Mouse (Mus musculus): ENCODE results near the gene Rps29.
A peak's percentile ranks its signal among the peaks of the same experiment; 100 is the strongest.
"Not testable (repeated sequence)": the region's sequence is repeated elsewhere in the genome, so short reads cannot be mapped to it uniquely, and the experiment has no call there.

Gene Rps29

GRCm38 (mm10) chr12:69179371-69179770 is 20.4 kb upstream of the Rps29 start:
- DNase-seq (ENCODE audit: low read depth): no peak

GRCm38 (mm10) chr12:69177526-69177925 is 18.5 kb upstream of the Rps29 start:
- DNase-seq (ENCODE audit: low read depth): no peak

- DNase-seq (ENCODE audit: low read depth): no peak
Measured at GRCm38 (mm10) chr12:69175975-69176374, 17.0 kb upstream of the Rps29 start.

- DNase-seq (ENCODE audit: low read depth): no peak
Measured at GRCm38 (mm10) chr12:69171307-69171706, 12.3 kb upstream of the Rps29 start.

GRCm38 (mm10) chr12:69168461-69169106 is 9.6 kb upstream of the Rps29 start, which contains the start of gene Lrr1:
Gene Lrr1, plus strand, starts transcription at chr12:69168814.
- peak; percentile 89 for DNase-seq (ENCODE audit: low read depth)

- no peak for DNase-seq (ENCODE audit: low read depth)
Measured at GRCm38 (mm10) chr12:69167656-69168460, 8.9 kb upstream of the Rps29 start.

GRCm38 (mm10) chr12:69166861-69167581 is 8.0 kb upstream of the Rps29 start:
- DNase-seq (ENCODE audit: low read depth): not testable (repeated sequence)

- no peak for DNase-seq (ENCODE audit: low read depth)
Measured at GRCm38 (mm10) chr12:69164904-69165303, 5.9 kb upstream of the Rps29 start.

GRCm38 (mm10) chr12:69163586-69163985 is 4.6 kb upstream of the Rps29 start:
- DNase-seq (ENCODE audit: low read depth): not testable (repeated sequence)

GRCm38 (mm10) chr12:69160677-69161076 is 1.7 kb upstream of the Rps29 start:
- not testable (repeated sequence) for DNase-seq (ENCODE audit: low read depth)

GRCm38 (mm10) chr12:69159578-69159940 is 573 bp upstream of the Rps29 start:
- DNase-seq (ENCODE audit: low read depth): peak; percentile 84

- peak; percentile 45 for DNase-seq (ENCODE audit: low read depth)
Measured at GRCm38 (mm10) chr12:69158366-69158764, 621 bp downstream of the Rps29 start.

GRCm38 (mm10) chr12:69157107-69157506 is 1.9 kb downstream of the Rps29 start:
- no peak for DNase-seq (ENCODE audit: low read depth)

GRCm38 (mm10) chr12:69156436-69156835 is 2.5 kb downstream of the Rps29 start:
- no peak for DNase-seq (ENCODE audit: low read depth)

- DNase-seq (ENCODE audit: low read depth): no peak
Measured at GRCm38 (mm10) chr12:69155923-69156322, 3.1 kb downstream of the Rps29 start.

- no peak for DNase-seq (ENCODE audit: low read depth)
Measured at GRCm38 (mm10) chr12:69150049-69150448, 8.9 kb downstream of the Rps29 start.

- DNase-seq (ENCODE audit: low read depth): no peak
Measured at GRCm38 (mm10) chr12:69147166-69147735, 11.7 kb downstream of the Rps29 start.

- DNase-seq (ENCODE audit: low read depth): no peak
Measured at GRCm38 (mm10) chr12:69143460-69143859, 15.5 kb downstream of the Rps29 start.

- DNase-seq (ENCODE audit: low read depth): no peak
Measured at GRCm38 (mm10) chr12:69139841-69140240, 19.1 kb downstream of the Rps29 start.

GRCm38 (mm10) chr12:69139201-69139600 is 19.8 kb downstream of the Rps29 start:
- DNase-seq (ENCODE audit: low read depth): no peak

GRCm38 (mm10) chr12:69131981-69132380 is 27.0 kb downstream of the Rps29 start:
- peak; percentile 74 for DNase-seq (ENCODE audit: low read depth)

GRCm38 (mm10) chr12:69131267-69131666 is 27.7 kb downstream of the Rps29 start:
- no peak for DNase-seq (ENCODE audit: low read depth)
